Mouse (Mus musculus) liver, embryonic 15.5 days (tissue): ENCODE data around the gene Chd3. TPM values are rescaled to one million over a fixed set of nuclear protein-coding genes. Genes with fewer than 3 reads are reported as not detected.

ENCODE experiments used
- ATAC-seq: fragments of 200-750 bp; cut with Nextera tagmentation; 2 replicates; pipeline ENCODE4 v1.8.0; 2017; ENCODE audit warnings: moderate number of reproducible peaks, mild to moderate bottlenecking, moderate library complexity; ENCODE audit not compliant: insufficient read depth
- H3K27ac ChIP-seq: fragments of 300-500 bp; sonication (generic); replicated peaks from 2 replicates; pipeline ENCODE4 v1.5.1; 2015; ENCODE audit warnings: mild to moderate bottlenecking, inconsistent platforms
- H3K27me3 ChIP-seq: fragments of 300-500 bp; sonication (generic); 2 replicates; pipeline ENCODE4 v1.6.1; 2015; ENCODE audit warnings: mild to moderate bottlenecking, inconsistent platforms
- H3K36me3 ChIP-seq: fragments of 300-500 bp; sonication (generic); replicated peaks from 2 replicates; pipeline ENCODE4 v1.6.1; 2015; ENCODE audit warnings: moderate library complexity, mild to moderate bottlenecking, inconsistent platforms
- H3K4me1 ChIP-seq: fragments of 300-500 bp; sonication (generic); replicated peaks from 2 replicates; pipeline ENCODE4 v1.6.1; 2015; ENCODE audit warnings: inconsistent platforms
- H3K4me2 ChIP-seq: fragments of 300-500 bp; sonication (generic); 2 replicates; pipeline ENCODE4 v1.6.1; 2015; ENCODE audit warnings: moderate library complexity, mild to moderate bottlenecking, inconsistent platforms
- H3K4me3 ChIP-seq: fragments of 300-500 bp; sonication (generic); replicated peaks from 2 replicates; pipeline ENCODE4 v1.5.1; 2015; ENCODE audit warnings: mild to moderate bottlenecking, inconsistent platforms
- H3K9ac ChIP-seq: fragments of 300-500 bp; sonication (generic); 2 replicates; pipeline ENCODE4 v1.6.1; 2015; ENCODE audit warnings: moderate library complexity, mild to moderate bottlenecking, inconsistent platforms
- H3K9me3 ChIP-seq: fragments of 300-500 bp; sonication (generic); replicated peaks from 2 replicates; pipeline ENCODE4 v1.6.1; 2016; ENCODE audit warnings: inconsistent platforms
- WGBS: fragments of 180-500 bp; shearing (Covaris S2); methylation state at CpG from one replicate; pipeline ENCODE4 v1.1.7; 2015; ENCODE audit warnings: mixed read lengths; ENCODE audit not compliant: insufficient replicate concordance; 5-methylcytosine and 5-hydroxymethylcytosine counted together
- polyA plus RNA-seq: library from polyadenylated mRNA; unstranded; fragments of >200 nt; fragmentation: Nextera tagmentation; extraction: Ambion mirVana; gene quantifications from 2 replicates; pipeline ENCODE4 v1.2.1, GENCODE M21; 2015

Chd3 gene
- polyA plus RNA-seq, 1 experiment from 2014 or later = 3.4 TPM

DNA sequence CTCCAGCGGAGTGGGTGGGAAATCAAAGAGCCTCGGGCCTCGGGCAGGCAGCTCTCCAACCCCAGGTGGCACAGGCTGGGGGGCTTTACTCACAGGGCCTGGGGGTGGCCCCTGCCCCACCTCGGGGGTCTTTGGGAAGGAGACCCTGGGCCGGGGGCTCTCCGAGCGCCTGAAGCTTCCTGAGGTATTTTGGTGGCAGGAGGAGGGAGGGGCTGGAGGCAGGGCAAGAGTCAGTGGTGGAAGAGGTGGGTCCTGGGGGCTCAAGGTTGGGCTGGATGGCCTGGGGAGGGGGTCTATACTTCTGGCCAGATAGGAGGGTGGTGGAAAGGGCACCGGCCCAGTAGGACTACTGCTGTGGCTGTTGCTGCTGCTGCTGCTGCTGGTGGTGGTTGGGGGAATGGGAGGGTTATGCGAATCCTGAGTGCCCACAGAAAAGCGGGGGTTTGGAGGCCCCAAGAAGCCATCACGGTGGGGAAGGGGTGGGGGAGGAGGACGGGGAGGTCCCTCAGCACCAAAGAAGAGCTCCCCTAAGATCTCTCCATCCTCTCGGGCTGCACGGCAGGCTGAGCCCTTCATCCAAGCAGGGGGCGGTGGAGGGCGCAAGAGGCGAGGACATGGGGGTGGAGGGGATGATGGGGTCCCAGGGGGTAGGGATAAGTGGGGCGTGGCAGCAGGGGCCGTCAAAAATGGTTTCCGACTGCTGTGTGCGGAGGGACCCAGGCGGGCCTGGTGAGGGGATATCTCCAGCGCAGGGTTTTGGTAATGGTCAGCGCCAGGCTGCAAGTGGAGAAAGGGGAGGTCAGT lies 36.4 kb upstream of the Chd3 start:
- no peak for ATAC-seq
- Histone ChIP-seq H3K9me3 (no peaks in the 10 kb centered on the region), H3K4me2 (no peak overlapping the region), H3K36me3 (peaks cover 64% of the 10 kb centered on the region), H3K27me3 (no peaks in the 10 kb centered on the region), H3K27ac (no peak overlapping the region), H3K9ac (no peak overlapping the region), H3K4me3 (no peak overlapping the region), H3K4me1 (peaks cover 46% of the 10 kb centered on the region)
- 80% methylated on average over 24 of the region's 24 CpGs for WGBS

DNA sequence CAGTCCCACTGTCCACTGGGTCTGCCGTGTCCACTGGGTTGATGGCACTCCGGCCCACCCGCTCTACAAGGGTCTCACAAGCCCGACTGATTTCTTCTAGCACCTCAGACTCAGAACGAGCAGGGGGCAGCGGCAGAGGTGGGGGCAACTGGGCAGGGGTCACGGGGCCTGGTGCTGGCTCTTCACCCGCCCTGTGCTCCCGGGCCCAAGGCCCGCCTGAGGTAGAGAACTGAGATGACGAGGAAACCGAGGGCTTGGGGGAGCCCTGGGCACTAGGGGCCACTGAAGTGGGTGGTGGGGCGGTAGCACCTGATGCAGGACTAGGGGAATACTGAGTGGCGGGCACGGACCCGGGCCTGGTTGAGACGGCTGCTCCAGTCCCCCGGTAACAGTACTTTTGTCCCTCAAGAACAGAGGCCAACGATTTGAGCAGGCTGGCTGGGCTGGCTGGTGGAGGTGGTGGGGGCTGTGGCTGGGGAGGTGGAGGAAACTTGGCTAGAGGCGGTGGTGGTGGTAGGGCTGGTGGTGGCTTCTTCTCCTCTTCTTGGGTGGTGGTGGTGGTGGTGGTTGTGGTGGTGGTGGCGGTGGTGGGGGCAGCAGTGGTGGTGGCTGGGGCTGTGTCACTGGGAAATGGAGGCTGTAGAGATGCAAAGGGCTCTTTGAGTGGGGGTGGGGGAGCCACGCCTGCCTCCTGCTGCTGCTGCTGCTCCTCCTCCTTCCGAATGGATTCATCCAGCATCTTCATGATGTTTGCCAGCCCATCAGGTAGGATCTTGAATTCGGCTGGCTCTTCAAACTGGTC lies 35.6 kb upstream of the Chd3 start:
- Histone ChIP-seq H3K4me2 (no peak overlapping the region), H3K9ac (no peak overlapping the region), H3K4me3 (no peak overlapping the region), H3K27me3 (no peaks in the 10 kb centered on the region), H3K9me3 (no peaks in the 10 kb centered on the region), H3K36me3 (peaks cover 72% of the 10 kb centered on the region), H3K27ac (no peak overlapping the region), H3K4me1 (peaks cover 38% of the 10 kb centered on the region)
- no peak for ATAC-seq
- WGBS = 80% methylated on average over 24 of the region's 24 CpGs

DNA sequence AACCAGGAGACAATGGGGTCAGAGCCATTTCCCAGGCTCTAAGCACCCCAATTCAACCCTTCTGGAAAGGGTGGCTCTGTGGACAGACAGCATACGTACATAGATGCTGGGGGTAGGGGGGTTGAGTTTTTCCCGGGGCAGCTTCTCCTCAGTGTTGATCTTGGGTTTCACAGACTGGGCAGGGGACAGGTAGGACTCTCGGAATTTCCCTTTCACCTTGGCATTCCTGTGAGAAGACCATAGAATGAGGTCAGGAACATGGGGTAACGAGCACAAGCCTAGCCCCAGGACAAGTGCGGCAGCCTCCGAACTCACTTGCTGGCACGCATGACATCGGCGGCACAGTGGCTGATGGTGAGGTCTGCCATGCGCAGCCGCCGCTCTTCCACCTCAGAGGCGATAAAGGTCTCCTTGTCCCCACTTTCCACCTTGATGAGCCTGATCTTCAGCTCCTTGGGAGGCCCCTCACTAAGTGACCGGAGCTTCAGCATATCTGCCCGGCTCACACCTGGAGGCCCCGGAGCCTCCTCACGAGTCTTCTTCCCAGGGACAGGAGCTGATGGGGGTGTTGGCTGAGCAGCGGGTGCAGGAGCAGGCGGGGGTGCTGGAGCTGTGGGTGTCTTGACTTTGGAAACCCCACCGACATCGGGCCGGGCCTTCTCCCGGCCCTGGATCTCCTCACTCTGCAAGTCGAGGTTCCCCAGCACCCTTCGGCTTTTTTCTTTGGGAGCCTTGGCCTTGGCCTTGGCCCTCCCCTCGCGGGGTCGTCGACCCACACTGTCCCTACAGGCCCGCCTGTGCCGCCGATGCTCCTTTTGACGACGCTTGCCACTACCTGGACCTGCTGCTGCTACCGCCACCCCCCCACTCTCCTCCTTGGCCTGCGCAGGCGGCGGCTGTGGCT lies 34.7 kb upstream of the Chd3 start:
- no peak overlapping the region for H3K9ac ChIP-seq
- no peaks in the 10 kb centered on the region for H3K9me3 ChIP-seq
- no peak for ATAC-seq
- H3K4me2 ChIP-seq = no peak overlapping the region
- 87% methylated on average over 38 of the region's 38 CpGs for WGBS
- no peaks in the 10 kb centered on the region for H3K27me3 ChIP-seq
- peaks cover 78% of the 10 kb centered on the region for H3K36me3 ChIP-seq
- H3K4me3 ChIP-seq = no peak overlapping the region
- no peak overlapping the region for H3K27ac ChIP-seq
- peaks cover 29% of the 10 kb centered on the region for H3K4me1 ChIP-seq

DNA sequence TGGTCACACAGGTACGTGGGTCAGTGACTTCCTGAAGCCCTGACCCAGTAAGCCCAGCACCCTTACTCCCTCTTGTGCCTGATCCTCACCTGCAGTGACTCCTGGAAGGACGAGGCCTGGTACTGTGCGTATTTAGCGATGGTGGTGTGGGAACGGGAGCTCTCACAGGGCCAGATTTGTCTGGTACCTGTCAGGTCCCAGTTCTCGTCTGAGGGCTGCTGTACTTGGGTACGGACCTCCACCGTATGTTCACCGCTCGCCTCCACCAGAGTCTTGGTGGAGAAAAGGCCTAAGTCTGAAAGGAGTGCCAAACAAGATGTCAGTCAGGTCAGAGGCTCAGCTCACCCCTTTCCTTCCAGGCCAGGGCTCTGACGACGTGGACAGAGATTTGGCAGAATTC lies 32.8 kb upstream of the Chd3 start:
- H3K9ac ChIP-seq = no peak overlapping the region
- H3K27me3 ChIP-seq = no peaks in the 10 kb centered on the region
- ATAC-seq = no peak
- WGBS = 78% methylated on average over 12 of the region's 12 CpGs
- H3K4me1 ChIP-seq = peaks cover 26% of the 10 kb centered on the region
- no peak overlapping the region for H3K4me2 ChIP-seq
- H3K4me3 ChIP-seq = no peak overlapping the region
- peaks cover 66% of the 10 kb centered on the region for H3K36me3 ChIP-seq
- no peaks in the 10 kb centered on the region for H3K9me3 ChIP-seq
- H3K27ac ChIP-seq = no peak overlapping the region

DNA sequence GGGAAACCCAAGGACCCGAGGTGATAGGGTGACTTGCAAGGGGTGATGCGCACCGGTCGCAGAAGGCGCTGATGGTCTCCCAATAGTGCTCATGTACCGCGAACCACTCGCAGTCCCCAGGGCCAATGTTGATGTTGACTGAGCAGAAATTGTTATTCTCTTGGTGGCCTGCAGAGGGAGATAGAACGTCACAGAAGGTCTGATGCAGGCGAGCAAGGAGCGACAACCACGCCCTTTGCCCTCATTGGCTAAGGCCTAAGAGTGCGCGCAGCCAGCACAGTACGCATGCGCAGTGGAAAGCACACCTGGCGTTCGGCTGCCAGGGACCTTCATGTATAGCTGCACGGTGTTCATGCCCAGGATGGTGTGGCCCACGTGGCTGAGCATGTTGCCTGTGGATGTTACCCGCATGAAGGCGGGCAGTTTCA lies 32.0 kb upstream of the Chd3 start:
- Histone ChIP-seq H3K4me1 (peaks cover 32% of the 10 kb centered on the region), H3K9ac (no peak overlapping the region), H3K9me3 (no peaks in the 10 kb centered on the region), H3K27me3 (no peaks in the 10 kb centered on the region), H3K4me2 (peak overlapping the region; percentile 41), H3K27ac (no peak overlapping the region), H3K4me3 (no peak overlapping the region), H3K36me3 (peaks cover 59% of the 10 kb centered on the region)
- peak; percentile 68 for ATAC-seq
- 33% methylated on average over 22 of the region's 22 CpGs for WGBS

DNA sequence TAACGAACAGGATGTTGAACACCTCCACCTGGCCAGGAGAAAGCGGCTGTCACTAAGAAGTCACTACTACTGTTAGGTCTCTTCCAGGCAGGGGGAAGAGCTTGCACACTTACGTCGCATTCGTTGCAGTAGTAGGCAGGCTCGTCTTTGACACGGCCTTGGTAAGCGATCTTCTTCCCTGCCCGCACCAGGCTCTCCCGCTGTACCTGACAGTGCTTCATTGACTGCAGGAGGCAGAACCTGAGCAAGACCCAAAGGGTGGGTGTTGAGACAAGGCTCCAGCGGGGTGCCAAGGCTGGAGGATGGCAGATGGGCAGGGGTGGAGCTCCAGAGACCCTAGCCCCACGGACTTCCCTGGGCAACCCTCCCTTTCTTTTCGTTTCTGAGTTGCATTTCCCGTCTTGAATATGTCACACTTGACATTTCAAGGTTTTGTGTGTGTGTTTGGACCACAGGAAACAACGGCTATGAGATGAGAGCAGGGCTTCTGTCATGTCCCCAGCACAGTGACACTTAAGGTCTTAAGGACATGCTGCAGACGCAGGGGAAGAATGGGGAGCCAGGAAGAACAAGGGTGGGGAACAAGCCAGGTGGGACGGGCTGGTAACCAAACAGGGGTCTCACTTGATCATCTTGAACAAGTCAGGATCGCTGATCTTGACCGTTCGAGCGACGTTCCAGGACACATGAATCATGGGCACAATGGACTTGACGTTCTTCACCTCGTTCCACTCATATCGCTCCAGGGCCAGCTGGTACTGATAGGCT lies 31.1 kb upstream of the Chd3 start:
- no peak overlapping the region for H3K4me2 ChIP-seq
- H3K4me1 ChIP-seq = peaks cover 34% of the 10 kb centered on the region
- no peaks in the 10 kb centered on the region for H3K9me3 ChIP-seq
- H3K27me3 ChIP-seq = no peaks in the 10 kb centered on the region
- H3K9ac ChIP-seq = no peak overlapping the region
- WGBS = 83% methylated on average over 25 of the region's 25 CpGs
- H3K27ac ChIP-seq = no peak overlapping the region
- H3K4me3 ChIP-seq = no peak overlapping the region
- no peak for ATAC-seq
- peaks cover 49% of the 10 kb centered on the region for H3K36me3 ChIP-seq

DNA sequence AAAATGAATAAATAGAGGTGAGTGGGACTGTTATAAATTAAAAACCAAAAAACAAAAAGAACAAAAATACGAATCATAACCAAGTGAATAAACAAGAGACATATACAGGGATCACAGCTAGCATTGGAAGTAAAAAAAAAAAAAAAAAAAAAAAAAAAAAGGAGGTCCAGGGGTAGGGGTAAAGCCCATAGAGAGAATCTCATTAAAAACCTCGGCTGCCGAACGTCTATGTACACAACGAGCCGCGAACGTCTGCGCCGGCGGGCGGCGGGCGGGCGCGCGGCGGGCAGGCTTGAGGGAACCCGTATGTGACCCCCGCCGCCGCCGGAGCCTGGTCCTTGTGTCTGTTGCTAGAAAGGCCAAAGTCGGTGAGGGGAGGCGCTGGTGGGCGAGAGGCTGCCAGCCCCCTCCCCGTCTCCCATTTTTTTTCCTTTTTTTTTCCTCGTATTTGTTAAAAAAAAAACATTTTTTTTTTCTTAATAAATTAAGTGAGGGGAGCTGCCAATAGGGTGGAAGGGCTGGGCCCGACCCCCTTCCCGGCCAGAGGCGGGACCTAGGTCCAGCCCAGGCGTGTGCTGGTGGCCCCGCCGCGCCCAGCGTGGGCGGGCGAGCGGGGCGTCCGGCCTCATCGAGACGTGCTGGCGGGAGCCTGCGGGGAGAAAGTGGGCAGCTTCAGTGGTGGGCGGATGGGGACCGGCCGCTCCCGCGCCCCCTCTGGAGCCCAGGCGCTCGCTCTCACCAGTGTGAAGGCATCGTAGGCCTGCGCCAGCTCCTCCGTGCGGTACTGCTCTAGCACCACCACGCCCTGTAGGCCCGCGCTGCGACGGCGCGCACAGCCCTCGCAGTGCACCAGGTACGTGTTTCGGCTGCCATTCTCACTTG lies 30.2 kb upstream of the Chd3 start:
- Histone ChIP-seq H3K27ac (no peak overlapping the region), H3K9ac (no peak overlapping the region), H3K4me1 (peaks cover 35% of the 10 kb centered on the region), H3K4me2 (no peak overlapping the region), H3K4me3 (no peak overlapping the region), H3K9me3 (no peaks in the 10 kb centered on the region), H3K36me3 (peaks cover 41% of the 10 kb centered on the region), H3K27me3 (no peaks in the 10 kb centered on the region)
- WGBS = 76% methylated on average over 66 of the region's 66 CpGs
- ATAC-seq = no peak

DNA sequence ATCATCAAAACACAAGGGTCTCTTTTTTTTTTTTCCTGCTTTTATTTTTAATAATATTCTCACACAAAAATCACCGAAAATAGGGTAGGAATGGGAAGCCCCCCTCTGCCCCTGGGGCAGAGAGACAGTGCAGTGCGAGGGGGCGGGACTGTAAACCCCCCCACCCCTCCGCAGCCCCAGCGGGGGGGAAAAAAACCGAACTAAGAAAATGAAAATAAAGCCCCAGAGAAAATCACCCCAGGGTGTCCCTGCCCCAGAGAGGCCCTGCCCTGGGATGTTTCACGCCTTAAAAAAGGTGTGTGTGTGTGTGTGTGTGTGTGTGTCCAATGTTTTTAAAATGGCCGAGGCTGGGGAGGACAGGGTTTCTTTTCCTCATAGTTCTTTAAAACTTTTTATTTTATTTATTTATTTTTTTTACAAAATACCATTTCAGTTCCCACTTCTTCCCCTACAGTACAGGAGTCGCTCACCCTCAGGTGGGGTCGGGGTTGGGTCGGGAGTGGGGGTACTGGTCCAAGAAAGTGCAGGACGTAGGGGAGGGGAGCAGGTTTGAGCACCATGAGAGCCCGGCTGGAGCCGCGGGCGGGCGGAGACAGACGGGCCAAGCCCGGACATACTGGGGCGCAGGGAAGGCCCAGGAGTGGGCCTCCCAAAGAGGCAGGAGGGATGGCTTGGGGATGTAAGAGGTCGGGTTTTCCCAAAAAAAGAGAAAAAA lies 29.4 kb upstream of the Chd3 start:
- no peaks in the 10 kb centered on the region for H3K27me3 ChIP-seq
- H3K36me3 ChIP-seq = peaks cover 33% of the 10 kb centered on the region
- no peak for ATAC-seq
- H3K9ac ChIP-seq = no peak overlapping the region
- peaks cover 39% of the 10 kb centered on the region for H3K4me1 ChIP-seq
- H3K4me3 ChIP-seq = peak overlapping the region; percentile 85; the same call in 1 of the 2 replicates
- H3K9me3 ChIP-seq = no peaks in the 10 kb centered on the region
- no peak overlapping the region for H3K27ac ChIP-seq
- WGBS = 64% methylated on average over 21 of the region's 21 CpGs
- peak overlapping the region; percentile 96 for H3K4me2 ChIP-seq

DNA sequence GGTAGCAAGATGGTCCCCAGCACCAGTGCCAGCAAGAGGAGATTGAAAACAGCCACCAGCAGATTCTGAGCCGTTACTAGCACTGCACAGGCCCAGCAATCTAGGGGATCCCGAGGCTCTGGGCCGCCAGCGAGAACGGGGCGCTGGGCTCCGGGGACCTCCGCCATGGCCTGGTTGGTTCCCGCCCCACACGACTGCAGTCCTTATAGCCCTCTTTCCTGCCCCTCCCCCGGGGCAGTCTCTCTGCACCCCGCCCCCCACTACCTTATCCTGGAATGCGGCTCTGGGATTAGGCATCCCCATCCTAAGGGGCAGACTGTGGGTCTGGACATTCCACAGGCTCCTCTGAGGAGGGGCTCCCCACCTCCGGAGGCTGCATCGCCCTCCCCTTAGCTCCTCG lies 28.9 kb upstream of the Chd3 start, which contains the start of gene Tmem88:
TSS of gene Tmem88 (minus strand) at position 176 of the 400 bp plus-strand sequence.
- 0 out of 2 replicates have a peak within 1 kb of the TSS, but pooled peaks have one; percentile 14 for H3K27ac ChIP-seq
- no peaks in the 10 kb centered on the region for H3K9me3 ChIP-seq
- no peaks in the 10 kb centered on the region for H3K27me3 ChIP-seq
- H3K4me3 ChIP-seq = peak within 1 kb of the TSS; percentile 85
- 34% methylated on average over 16 of the region's 16 CpGs for WGBS
- peaks cover 28% of the 10 kb centered on the region for H3K36me3 ChIP-seq
- ATAC-seq = no peak
- H3K4me1 ChIP-seq = peaks cover 39% of the 10 kb centered on the region
- peak within 1 kb of the TSS; percentile 96 for H3K4me2 ChIP-seq
- H3K9ac ChIP-seq = peak within 1 kb of the TSS; percentile 32
